Mouse (Mus musculus): ENCODE measurements around the gene Pibf1.

DNA sequence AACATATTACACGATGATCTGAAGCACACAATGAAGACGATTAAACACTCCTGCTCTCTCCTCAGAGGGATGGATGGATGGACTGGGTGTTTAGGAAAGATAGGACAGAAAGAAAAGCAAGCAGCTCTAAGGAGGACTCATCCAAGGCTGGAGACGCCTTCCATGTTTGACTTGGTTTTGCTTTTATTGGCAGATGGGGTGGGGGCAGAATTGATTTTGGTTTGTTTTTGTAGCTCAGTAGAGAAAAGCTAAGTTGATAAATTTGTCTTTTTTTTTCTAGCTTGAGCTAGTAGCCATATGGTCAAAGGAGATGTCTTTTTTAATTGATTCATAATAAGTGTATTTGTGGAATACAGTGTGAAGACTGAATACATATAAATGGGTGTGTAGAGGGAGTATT, 133.8 kb downstream of the Pibf1 start:
- TF ChIP-seq CTCF (IDR thresholded peaks at IDR 0.05; ENCODE audit: low read depth): no peak
- no peak for TF ChIP-seq EP300 (IDR thresholded peaks at IDR 0.05; ENCODE audit: low read depth)

Data from heart, postnatal 0 days (tissue).